Mouse (Mus musculus): ENCODE measurements around the gene Cxcl17. TPM values are rescaled to one million over a fixed set of nuclear protein-coding genes. Genes with fewer than 3 reads are reported as not detected.

Gene Cxcl17
- total and polyA plus RNA-seq, 3 experiments, result not detected

DNA sequence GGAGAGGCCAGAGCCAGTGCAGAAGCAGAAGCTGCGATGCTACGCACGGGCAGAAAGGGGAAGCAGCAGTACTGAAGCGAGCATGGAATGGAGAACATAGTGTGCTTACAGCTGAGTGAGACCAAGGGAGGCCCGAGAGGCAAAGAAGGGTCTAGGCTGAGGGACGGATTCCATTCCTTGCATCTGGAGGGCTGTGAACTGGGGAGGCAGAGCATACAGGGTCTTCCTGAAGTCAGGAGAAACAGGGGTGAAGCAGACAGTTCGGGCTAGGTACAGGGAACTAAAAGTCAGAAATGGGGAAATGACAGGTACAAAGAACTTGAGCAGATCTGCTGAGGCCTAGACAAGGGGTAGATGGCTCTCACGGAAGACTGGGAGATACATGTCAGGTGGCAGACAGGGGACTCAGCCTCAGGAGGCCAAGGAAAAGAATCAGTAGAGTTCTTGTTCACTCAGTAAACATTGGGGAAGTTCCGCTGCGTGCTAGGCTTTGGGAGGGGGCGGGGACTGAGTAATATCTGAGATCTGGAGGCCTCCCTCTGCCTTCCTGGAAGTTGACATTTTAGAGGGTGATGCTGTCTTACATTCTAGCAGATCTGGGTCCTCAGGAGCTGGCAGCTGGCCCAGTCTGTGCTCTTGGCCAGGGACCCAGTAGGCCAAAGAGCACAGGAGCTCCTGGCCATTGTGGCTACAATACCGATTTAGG, 26.7 kb downstream of the Cxcl17 start:
- Histone ChIP-seq H3K9ac (ENCODE audit: insufficient read depth, low read depth) (peak overlapping the region; percentile 13; the same call in 1 of the 2 replicates), H3K27me3 (replicated peaks) (no peaks in the 10 kb centered on the region), H3K4me1 (ENCODE audit: control insufficient read depth in 1 of 2, insufficient read depth in 2 of 2) (peaks cover 19 to 32% of the 10 kb centered on the region in 2 experiments), H3K4me2 (ENCODE audit: insufficient read depth, low read depth, poor library complexity, severe bottlenecking) (peak overlapping the region; percentile 4; the same call in 1 of the 2 replicates), H3K4me3 (replicated peaks in 1 of 3; ENCODE audit: low read depth in 2 of 3, low read length in 2 of 3, poor library complexity in 1 of 3) (no peak overlapping the region), H3K79me2 (replicated peaks; ENCODE audit: control insufficient read depth, extremely low read depth, insufficient read depth, poor library complexity, severe bottlenecking) (no peaks in the 10 kb centered on the region), H3K36me3 (replicated peaks in 1 of 2; ENCODE audit: control insufficient read depth in 1 of 2, insufficient read depth in 1 of 2, low read length in 1 of 2) (peaks cover 19 to 66% of the 10 kb centered on the region in 2 experiments), H3K27ac (ENCODE audit: insufficient read depth, low read depth) (peak overlapping the region; percentile 70), H3K9me3 (replicated peaks; ENCODE audit: low read length) (no peaks in the 10 kb centered on the region)
- dilution Hi-C loops (cut with MboI; ENCODE audit: extremely low pct_ligation_motif_present, extremely low pct_unique_long_range_greater_than_20kb, low sequenced_read_pairs), result no loop called here
- in situ Hi-C loops (cut with MboI; ENCODE audit: low pct_ligation_motif_present, low pct_unique_long_range_greater_than_20kb, low sequenced_read_pairs), result no loop called here
- TF ChIP-seq ELF1 (IDR thresholded peaks at IDR 0.05; ENCODE audit: low read depth, low read length) (0 out of 2 replicates have a peak, but pooled peaks have one; percentile 22), USF1 (IDR thresholded peaks at IDR 0.05; ENCODE audit: low read depth, low read length) (no peak), ETS1 (conservative IDR thresholded peaks at IDR 0.05; ENCODE audit: low read depth, low read length) (no peak; the same call in none of the 2 replicates), USF2 (conservative IDR thresholded peaks at IDR 0.05; ENCODE audit: low read depth, low read length) (no peak), IRF4 (IDR thresholded peaks at IDR 0.05; ENCODE audit: low read depth, low read length) (peak; percentile 59), ZC3H11A (IDR thresholded peaks at IDR 0.05; ENCODE audit: low read depth, low read length) (no peak), ZMIZ1 (IDR thresholded peaks at IDR 0.05; ENCODE audit: low read depth, low read length) (no peak), POLR2A (IDR thresholded peaks at IDR 0.05; ENCODE audit: low read depth, low read length) (no peak), RAD21 (IDR thresholded peaks at IDR 0.05; ENCODE audit: low read depth, low read length) (no peak), HCFC1 (IDR thresholded peaks at IDR 0.05; ENCODE audit: low read depth, low read length) (0 out of 2 replicates have a peak, but pooled peaks have one; percentile 7), SIN3A (IDR thresholded peaks at IDR 0.05; ENCODE audit: low read length) (0 out of 2 replicates have a peak, but pooled peaks have one; percentile 32), CHD2 (IDR thresholded peaks at IDR 0.05; ENCODE audit: low read length) (no peak), MYC (IDR thresholded peaks at IDR 0.05; ENCODE audit: low read depth, low read length) (no peak), TCF12 (IDR thresholded peaks at IDR 0.05; ENCODE audit: low read depth, low read length) (peak; percentile 21; the same call in 1 of the 2 replicates), EP300 (IDR thresholded peaks at IDR 0.05; ENCODE audit: low read length) (peak; percentile 8; the same call in 1 of the 2 replicates), ZKSCAN1 (IDR thresholded peaks at IDR 0.05; ENCODE audit: borderline replicate concordance, low read depth, low read length) (no peak), MEF2A (IDR thresholded peaks at IDR 0.05; ENCODE audit: borderline replicate concordance, low read depth, low read length) (no peak), MXI1 (IDR thresholded peaks at IDR 0.05; ENCODE audit: low read depth, low read length) (no peak), CHD1 (IDR thresholded peaks at IDR 0.05; ENCODE audit: low read depth, low read length) (no peak), POLR2AphosphoS2 (IDR thresholded peaks at IDR 0.05; ENCODE audit: low read depth, low read length) (no peak), TBP (conservative IDR thresholded peaks at IDR 0.05; ENCODE audit: low read depth, low read length) (0 out of 2 replicates have a peak, but pooled peaks have one; percentile 33), CTCF (conservative IDR thresholded peaks at IDR 0.05 in 1 of 2, IDR thresholded peaks at IDR 0.05 in 1 of 2; ENCODE audit: low read depth in 2 of 2, low read length in 2 of 2) (no peak), NRF1 (IDR thresholded peaks at IDR 0.05; ENCODE audit: low read depth, low read length) (no peak), MAX (IDR thresholded peaks at IDR 0.05; ENCODE audit: low read length) (peak; percentile 26; the same call in 1 of the 2 replicates), NELFE (IDR thresholded peaks at IDR 0.05; ENCODE audit: low read depth, low read length) (0 out of 2 replicates have a peak, but pooled peaks have one; percentile 20)
- peak; percentile 71 for DNase-seq (ENCODE audit: extremely low read depth)

Measured in CH12.LX (cell line).